ENCODE assay signal across 7 mouse cellular contexts in the genomic region with DNA sequence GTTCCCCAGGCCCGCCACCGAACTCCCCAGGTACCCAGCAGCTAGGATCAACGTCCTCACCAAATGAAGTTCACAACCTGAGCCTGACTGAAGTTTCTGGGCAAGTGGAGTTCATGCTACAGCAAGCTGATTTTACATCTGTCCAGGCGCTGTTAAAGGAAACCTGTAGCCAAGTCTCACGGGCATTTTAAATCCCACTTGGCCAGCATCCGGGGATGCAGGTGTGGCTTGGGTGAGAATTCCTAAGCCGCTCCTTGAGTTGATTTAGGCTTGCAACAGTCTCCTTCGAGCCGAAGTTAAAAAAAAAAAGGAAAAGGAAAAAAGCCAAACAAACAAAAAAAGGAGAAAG. TPM values are rescaled to one million over a fixed set of nuclear protein-coding genes. Genes with fewer than 3 reads are reported as not detected.
A peak's percentile ranks its signal among the peaks of the same experiment; 100 is the strongest.
DNase-seq lines count a peak whose midpoint lies in the region; ATAC-seq lines count a peak whose summit lies in the region.

A gene (minus strand): TSS at position 139 of the 349 bp plus-strand sequence.

- peak within 1 kb of the TSS; percentile 87 for H3K9ac ChIP-seq in embryonic facial prominence, embryonic 15.5 days
- peak within 1 kb of the TSS; percentile 91 for H3K9ac ChIP-seq in hindbrain, embryonic 13.5 days
- H3K9ac ChIP-seq in liver, embryonic 15.5 days: peak within 1 kb of the TSS; percentile 91

- peaks cover 2% of the 10 kb centered on the region; the same call in 1 of the 2 replicates for H3K36me3 ChIP-seq in embryonic facial prominence, embryonic 15.5 days
- H3K36me3 ChIP-seq in hindbrain, embryonic 13.5 days: no peaks in the 10 kb centered on the region
- H3K36me3 ChIP-seq in liver, embryonic 15.5 days (replicated peaks): 0 out of 2 replicates have a peak, but pooled peaks cover 7% of the 10 kb centered on the region

- H3K4me3 ChIP-seq in embryonic facial prominence, embryonic 15.5 days (replicated peaks): peak within 1 kb of the TSS; percentile 89
- H3K4me3 ChIP-seq in hindbrain, embryonic 13.5 days: peak within 1 kb of the TSS; percentile 84
- H3K4me3 ChIP-seq in liver, embryonic 15.5 days (replicated peaks): peak within 1 kb of the TSS; percentile 85

- peak within 1 kb of the TSS; percentile 98 for H3K27ac ChIP-seq in embryonic facial prominence, embryonic 15.5 days (replicated peaks)
- H3K27ac ChIP-seq in hindbrain, embryonic 13.5 days: peak within 1 kb of the TSS; percentile 96
- H3K27ac ChIP-seq in liver, embryonic 15.5 days (replicated peaks): peak within 1 kb of the TSS; percentile 99

- H3K4me2 ChIP-seq in embryonic facial prominence, embryonic 15.5 days (replicated peaks): peak within 1 kb of the TSS; percentile 88
- peak within 1 kb of the TSS; percentile 84 for H3K4me2 ChIP-seq in hindbrain, embryonic 13.5 days
- peak within 1 kb of the TSS; percentile 96 for H3K4me2 ChIP-seq in liver, embryonic 15.5 days

- ATAC-seq in embryonic facial prominence, embryonic 15.5 days (ENCODE audit: insufficient number of reproducible peaks, low FRiP score, low TSS enrichment, low read depth): 0 out of 2 replicates have a peak, but pooled peaks have one; percentile 1
- ATAC-seq in hindbrain, embryonic 13.5 days (ENCODE audit: low FRiP score): no peak
- no peak for ATAC-seq in liver, embryonic 15.5 days (ENCODE audit: insufficient read depth)

- H3K27me3 ChIP-seq in embryonic facial prominence, embryonic 15.5 days: no peaks in the 10 kb centered on the region
- peaks cover 6% of the 10 kb centered on the region; the same call in 1 of the 2 replicates for H3K27me3 ChIP-seq in hindbrain, embryonic 13.5 days
- H3K27me3 ChIP-seq in liver, embryonic 15.5 days: no peaks in the 10 kb centered on the region

- peaks cover 35% of the 10 kb centered on the region for H3K4me1 ChIP-seq in embryonic facial prominence, embryonic 15.5 days
- peaks cover 43% of the 10 kb centered on the region for H3K4me1 ChIP-seq in hindbrain, embryonic 13.5 days (replicated peaks)
- H3K4me1 ChIP-seq in liver, embryonic 15.5 days (replicated peaks): peaks cover 58% of the 10 kb centered on the region

- 1% methylated on average over 9 of the region's 9 CpGs for WGBS in embryonic facial prominence, embryonic 15.5 days
- under 1% methylated on average over 9 of the region's 9 CpGs for WGBS in hindbrain, embryonic 13.5 days
- WGBS in liver, embryonic 15.5 days (ENCODE audit: insufficient replicate concordance): 0% methylated on average over 9 of the region's 9 CpGs

- no peak for DNase-seq in urinary bladder, adult 2 months (ENCODE audit: low spot score)
- no peak for DNase-seq in urinary bladder, postnatal 14 days (ENCODE audit: low spot score)
- no peak for DNase-seq in embryo, embryonic 9.5 days (ENCODE audit: extremely low spot score)
- no peak for DNase-seq in T-cell, adult 2 months (ENCODE audit: low spot score)

- H3K9me3 ChIP-seq in embryonic facial prominence, embryonic 15.5 days (replicated peaks): no peaks in the 10 kb centered on the region
- no peaks in the 10 kb centered on the region for H3K9me3 ChIP-seq in hindbrain, embryonic 13.5 days
- H3K9me3 ChIP-seq in liver, embryonic 15.5 days (replicated peaks): no peaks in the 10 kb centered on the region

RNA-seq across cellular contexts. Expression of the gene that starts here (rescaled TPM):
- 53.7 and 55.3 TPM in 2 replicates for polyA plus RNA-seq in urinary bladder, adult 2 months (2012; rRNA removed)
- 129 and 148 TPM in 2 replicates for polyA plus RNA-seq in embryonic facial prominence, embryonic 15.5 days (2015; fragmentation: Nextera tagmentation; extraction: Ambion mirVana)
- polyA plus RNA-seq in hindbrain, embryonic 13.5 days (2015; fragmentation: Nextera tagmentation; extraction: Ambion mirVana): 106 and 107 TPM in 2 replicates
- 80.6 and 85.9 TPM in 2 replicates for polyA plus RNA-seq in liver, embryonic 15.5 days (2015; fragmentation: Nextera tagmentation; extraction: Ambion mirVana)
